Mouse (Mus musculus) spleen, adult 2 months (tissue): ENCODE measurements around the gene Akt1s1. TPM values are rescaled to one million over a fixed set of nuclear protein-coding genes. Genes with fewer than 3 reads are reported as not detected.

Experiments used
- DNase-seq, 2 experiments: peaks; one replicate each; pipeline versions ENCODE4 v3.0.0 to v3.0.0-alpha.2; 2012 to 2021; ENCODE audit warnings: low spot score in 2 of 2, low read depth in 1 of 2
- H3K27ac ChIP-seq: fragments of 200-500 bp; 2 replicates; pipeline ENCODE4 v1.5.1; 2012; ENCODE audit warnings: low read length, inconsistent platforms; ENCODE audit not compliant: insufficient read depth
- H3K27me3 ChIP-seq: fragments of 200-500 bp; 2 replicates; pipeline ENCODE4 v1.6.1; 2012; ENCODE audit warnings: mild to moderate bottlenecking, moderate library complexity, low read length, inconsistent platforms; ENCODE audit not compliant: control insufficient read depth, insufficient read depth
- H3K36me3 ChIP-seq: fragments of 200-500 bp; 2 replicates; pipeline ENCODE4 v1.6.1; 2012; ENCODE audit warnings: mild to moderate bottlenecking, low read length, inconsistent platforms; ENCODE audit not compliant: control insufficient read depth, insufficient read depth
- H3K4me1 ChIP-seq: fragments of 200-500 bp; 2 replicates; pipeline ENCODE4 v1.6.1; 2011; ENCODE audit warnings: inconsistent platforms; ENCODE audit not compliant: control insufficient read depth, insufficient read depth, insufficient read length
- H3K4me3 ChIP-seq: fragments of 200-500 bp; 2 replicates; pipeline ENCODE4 v1.5.1; 2011; ENCODE audit warnings: mild to moderate bottlenecking, inconsistent platforms; ENCODE audit not compliant: insufficient read depth, insufficient read length; ENCODE audit errors: extremely low read depth
- CTCF ChIP-seq: fragments of 200-500 bp; IDR thresholded peaks from 2 replicates; pipeline ENCODE4 v1.5.1; 2011; ENCODE audit warnings: mild to moderate bottlenecking, inconsistent platforms; ENCODE audit not compliant: insufficient read depth, insufficient read length, insufficient replicate concordance; ENCODE audit errors: extremely low read depth
- POLR2A ChIP-seq: fragments of 200-500 bp; IDR thresholded peaks from 2 replicates; pipeline ENCODE4 v1.6.1; 2011; ENCODE audit warnings: low read depth, low read length, inconsistent platforms
- WGBS: fragments of 180-500 bp; shearing (Covaris S2); methylation state at CpG from one replicate; pipeline ENCODE4 v1.1.7; 2018; 5-methylcytosine and 5-hydroxymethylcytosine counted together
- polyA plus RNA-seq: library from polyadenylated mRNA; depleted of rRNA; stranded (reverse); fragments of >200 nt; gene quantifications from 2 replicates; pipeline ENCODE4 v1.2.3, GENCODE M21; 2012

Gene Akt1s1
- polyA plus RNA-seq, 1 experiment: 67.8 TPM

GRCm38 (mm10) chr7:44818751-44819235, 30.0 kb upstream of the Akt1s1 start:
- no peak overlapping the region for H3K4me3 ChIP-seq
- peaks cover 10% of the 10 kb centered on the region for H3K4me1 ChIP-seq
- DNase-seq: peak in 1 of 2 experiments; percentile 2
- no peaks in the 10 kb centered on the region for H3K27me3 ChIP-seq
- WGBS: 48% methylated on average over 6 of the region's 6 CpGs
- H3K36me3 ChIP-seq: no peaks in the 10 kb centered on the region
- TF ChIP-seq POLR2A (no peak), CTCF (no peak)
- H3K27ac ChIP-seq: no peak overlapping the region

- no peaks in the 10 kb centered on the region for H3K36me3 ChIP-seq
- WGBS: 92% methylated on average over 2 of the region's 2 CpGs
- no peak overlapping the region for H3K4me3 ChIP-seq
- no peak for TF ChIP-seq POLR2A
- no peak for TF ChIP-seq CTCF
- DNase-seq: no peak
- H3K4me1 ChIP-seq: peaks cover 10% of the 10 kb centered on the region
- H3K27ac ChIP-seq: no peak overlapping the region
- no peaks in the 10 kb centered on the region for H3K27me3 ChIP-seq
Observed at GRCm38 (mm10) chr7:44819391-44819790, 29.4 kb upstream of the Akt1s1 start.

- peak in 1 of 2 experiments; percentile 1 for DNase-seq
- H3K4me1 ChIP-seq: peaks cover 10% of the 10 kb centered on the region
Observed at GRCm38 (mm10) chr7:44819863-44820262, 28.9 kb upstream of the Akt1s1 start.

GRCm38 (mm10) chr7:44820525-44820924, 28.3 kb upstream of the Akt1s1 start:
- Histone ChIP-seq H3K4me3 (no peak overlapping the region), H3K4me1 (peaks cover 6% of the 10 kb centered on the region), H3K27me3 (no peaks in the 10 kb centered on the region), H3K27ac (no peak overlapping the region), H3K36me3 (no peaks in the 10 kb centered on the region)
- peak in 1 of 2 experiments; percentile 1 for DNase-seq
- TF ChIP-seq POLR2A (no peak), CTCF (no peak)
- WGBS: 76% methylated on average over 3 of the region's 3 CpGs

More at GRCm38 (mm10) chr7:44819863-44820262, 28.9 kb upstream of the Akt1s1 start:
- WGBS: 51% methylated on average over 5 of the region's 5 CpGs
- Histone ChIP-seq H3K27ac (no peak overlapping the region), H3K4me3 (no peak overlapping the region), H3K27me3 (no peaks in the 10 kb centered on the region), H3K36me3 (no peaks in the 10 kb centered on the region)
- no peak for TF ChIP-seq POLR2A
- no peak for TF ChIP-seq CTCF

- no peaks in the 10 kb centered on the region for H3K27me3 ChIP-seq
- H3K27ac ChIP-seq: no peak overlapping the region
- peak; percentile 15; the same call in 1 of the 2 replicates for TF ChIP-seq CTCF
- no peak for TF ChIP-seq POLR2A
- no peaks in the 10 kb centered on the region for H3K36me3 ChIP-seq
- peaks cover 15% of the 10 kb centered on the region for H3K4me1 ChIP-seq
- WGBS: 80% methylated on average over 7 of the region's 7 CpGs
- peak in 1 of 2 experiments; percentile 7 for DNase-seq
- H3K4me3 ChIP-seq: no peak overlapping the region
Observed at GRCm38 (mm10) chr7:44821666-44822448, 26.9 kb upstream of the Akt1s1 start.

- H3K27me3 ChIP-seq: no peaks in the 10 kb centered on the region
- TF ChIP-seq POLR2A (no peak), CTCF (no peak)
- peaks cover 1% of the 10 kb centered on the region; the same call in 1 of the 2 replicates for H3K36me3 ChIP-seq
- peaks cover 22% of the 10 kb centered on the region; the same call in 1 of the 2 replicates for H3K4me1 ChIP-seq
- DNase-seq: no peak
- H3K4me3 ChIP-seq: no peak overlapping the region
- H3K27ac ChIP-seq: no peak overlapping the region
- WGBS: 51% methylated on average over 7 of the region's 7 CpGs
Observed at GRCm38 (mm10) chr7:44823409-44823808, 25.4 kb upstream of the Akt1s1 start.

GRCm38 (mm10) chr7:44824872-44825271, 23.9 kb upstream of the Akt1s1 start:
- Histone ChIP-seq H3K27me3 (no peaks in the 10 kb centered on the region), H3K27ac (no peak overlapping the region), H3K4me3 (no peak overlapping the region), H3K4me1 (peaks cover 22% of the 10 kb centered on the region; the same call in 1 of the 2 replicates), H3K36me3 (peaks cover 15% of the 10 kb centered on the region)
- 9% methylated on average over 3 of the region's 3 CpGs for WGBS
- TF ChIP-seq CTCF (peak; percentile 72; the same call in 1 of the 2 replicates), POLR2A (no peak)
- peak in 1 of 2 experiments; percentile 83 for DNase-seq
